Mouse (Mus musculus) bone marrow macrophage, adult 2 months (primary cell): ENCODE measurements around the gene Trim50.

Experiments used
- CTCF ChIP-seq: IDR thresholded peaks from 2 replicates; pipeline ENCODE4 v1.5.1; 2012; ENCODE audit warnings: low read depth, mild to moderate bottlenecking, low read length, moderate library complexity
- POLR2A ChIP-seq: IDR thresholded peaks from 2 replicates; pipeline ENCODE4 v1.6.1; 2012; ENCODE audit warnings: mild to moderate bottlenecking, low read depth, low read length, borderline replicate concordance

GRCm38 (mm10) chr5:135319856-135320255 lies 33.2 kb upstream of the Trim50 start:
- TF ChIP-seq CTCF: no peak
- TF ChIP-seq POLR2A: no peak
